Mouse (Mus musculus) inflammation-experienced regulatory T-cells (primary cell): ENCODE data around the gene Olfr618. TPM values are rescaled to one million over a fixed set of nuclear protein-coding genes. Genes with fewer than 3 reads are reported as not detected.

Experiments
- polyA plus RNA-seq, 2 experiments: library from polyadenylated mRNA; unstranded; fragments of 100-300 nt; shearing (Covaris generic); gene quantifications; one replicate each; pipeline ENCODE4 v1.2.1; 2017

Gene Olfr618
- not detected for polyA plus RNA-seq

GRCm38 (mm10) chr7:103589803-103590202 is at the start of gene Olfr618:
Gene Olfr618 (plus strand): TSS chr7:103590103.

GRCm38 (mm10) chr7:103542617-103543016 is 47.3 kb upstream of the Olfr618 start, which contains the start of gene Olfr612:
Gene Olfr612 (minus strand): TSS chr7:103542717.

GRCm38 (mm10) chr7:103547774-103548173 is 42.1 kb upstream of the Olfr618 start, which contains the start of gene Olfr613:
Gene Olfr613 (plus strand): TSS chr7:103548074.

DNA sequence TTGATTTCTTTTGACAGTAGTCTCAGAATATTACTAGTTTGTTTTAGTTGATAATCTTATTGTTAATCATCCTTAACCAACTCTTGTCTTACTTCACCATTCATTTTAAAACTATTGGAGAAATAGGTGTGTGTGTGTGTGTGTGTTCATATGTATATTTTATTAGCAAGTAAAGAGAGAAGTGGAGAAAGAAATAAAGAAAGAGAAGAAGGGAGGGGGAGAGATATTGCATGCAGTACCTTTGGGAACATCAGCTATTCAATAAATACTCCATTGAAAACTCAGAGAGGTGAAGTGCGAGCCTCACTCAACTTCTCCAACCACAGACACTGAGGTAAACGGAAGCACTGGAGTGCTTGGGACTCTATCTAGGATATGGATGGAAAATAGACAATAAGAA is 34.1 kb upstream of the Olfr618 start, which contains the start of gene Olfr615:
Gene Olfr615, plus strand, starts transcription at position 301 of the 400 bp plus-strand sequence.

GRCm38 (mm10) chr7:103569043-103569442 is 20.9 kb upstream of the Olfr618 start, which contains the start of gene Olfr616:
Gene Olfr616 (minus strand): TSS chr7:103569143.

DNA sequence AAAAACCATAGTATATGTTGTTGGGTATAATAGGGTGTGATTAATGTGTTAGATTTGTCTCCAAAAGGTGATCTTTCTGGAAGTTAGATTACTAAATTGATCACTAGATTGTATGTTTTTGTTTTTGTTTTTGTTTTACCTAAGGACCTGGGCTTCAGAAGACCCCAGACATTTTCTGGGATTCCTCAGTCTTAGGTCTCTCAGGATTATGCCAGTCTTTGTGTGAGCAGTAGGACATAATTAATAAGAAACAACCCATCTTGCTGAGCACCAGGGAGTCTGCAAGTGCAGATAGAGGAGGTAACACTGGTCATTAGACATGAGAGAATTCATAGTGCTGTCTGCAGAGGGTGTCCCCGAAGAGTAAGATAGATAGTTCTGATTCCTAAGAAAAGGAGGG is 17.1 kb upstream of the Olfr618 start, which contains the start of gene Olfr617:
Gene Olfr617, plus strand, starts transcription at position 301 of the 400 bp plus-strand sequence.

GRCm38 (mm10) chr7:103600275-103600674 is 10.4 kb downstream of the Olfr618 start, which contains the start of gene Olfr619:
Gene Olfr619 (plus strand): TSS chr7:103600575.

DNA sequence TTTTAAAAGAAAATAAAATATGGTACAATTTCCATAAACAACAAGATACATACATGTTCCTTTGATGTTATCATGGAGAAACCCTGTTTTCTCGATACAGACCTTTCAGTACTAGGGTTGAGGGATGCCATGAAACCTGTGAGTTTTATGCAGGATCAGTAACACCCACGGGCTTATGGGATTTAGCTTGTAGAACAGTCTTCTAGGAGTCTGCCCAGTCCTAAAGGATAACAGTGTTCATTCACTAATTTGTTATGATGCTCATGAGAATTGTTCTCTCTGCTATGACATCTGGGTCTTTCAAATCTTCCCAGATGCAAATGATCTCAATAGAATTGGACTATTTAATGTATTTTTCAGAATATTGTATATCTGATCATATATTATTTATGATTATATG is 22.5 kb downstream of the Olfr618 start, which contains the start of gene Olfr620:
Gene Olfr620, minus strand, starts transcription at position 101 of the 400 bp plus-strand sequence.

GRCm38 (mm10) chr7:103642602-103643001 is 52.7 kb downstream of the Olfr618 start, which contains the start of gene Olfr622:
Gene Olfr622 (minus strand): TSS chr7:103642702.

Other genes starting within 250 kb of the Olfr618 start
- gene Olfr600, start 240.4 kb upstream of the Olfr618 start, polyA plus RNA-seq: under 1 TPM in 1 of 2 experiments, not detected in 1; 0.89 TPM
- gene Olfr601, start 227.4 kb upstream of the Olfr618 start, polyA plus RNA-seq: 1 to 10 TPM in 1 of 2 experiments, under 1 TPM in 1; 0.59 to 2.7 TPM
- 1 to 10 TPM in 1 of 2 experiments, not detected in 1; 2.6 TPM for gene Olfr603, start 203.9 kb upstream of the Olfr618 start, polyA plus RNA-seq
- gene Usp17lc, start 175.0 kb upstream of the Olfr618 start, polyA plus RNA-seq: not detected
- not detected for gene Olfr605, start 144.7 kb upstream of the Olfr618 start, polyA plus RNA-seq
- gene Olfr606, start 141.1 kb upstream of the Olfr618 start, polyA plus RNA-seq: not detected
- gene Olfr607, start 126.0 kb upstream of the Olfr618 start, polyA plus RNA-seq: under 1 TPM; 0.05 to 0.20 TPM
- gene Olfr608, start 120.2 kb upstream of the Olfr618 start, polyA plus RNA-seq: under 1 TPM in 1 of 2 experiments, not detected in 1; 0.56 TPM
- under 1 TPM in 1 of 2 experiments, not detected in 1; 0.05 TPM for gene Olfr609, start 92.0 kb upstream of the Olfr618 start, polyA plus RNA-seq
- gene Olfr610, start 78.0 kb upstream of the Olfr618 start, polyA plus RNA-seq: not detected
- not detected for gene Olfr611, start 69.3 kb upstream of the Olfr618 start, polyA plus RNA-seq
- not detected for gene Olfr612, start 47.4 kb upstream of the Olfr618 start, polyA plus RNA-seq
- gene Olfr613, start 42.0 kb upstream of the Olfr618 start, polyA plus RNA-seq: not detected
- not detected for gene Olfr615, start 34.0 kb upstream of the Olfr618 start, polyA plus RNA-seq
- gene Olfr616, start 21.0 kb upstream of the Olfr618 start, polyA plus RNA-seq: not detected
- not detected for gene Olfr617, start 17.0 kb upstream of the Olfr618 start, polyA plus RNA-seq
- gene Olfr619, start 10.5 kb downstream of the Olfr618 start, polyA plus RNA-seq: under 1 TPM in 1 of 2 experiments, not detected in 1; 0.11 TPM
- under 1 TPM; 0.24 to 0.61 TPM for gene Olfr620, start 22.4 kb downstream of the Olfr618 start, polyA plus RNA-seq
- not detected for gene Olfr622, start 52.6 kb downstream of the Olfr618 start, polyA plus RNA-seq
- gene Olfr623, start 73.6 kb downstream of the Olfr618 start, polyA plus RNA-seq: not detected
- under 1 TPM; 0.05 to 0.10 TPM for gene Olfr624, start 81.1 kb downstream of the Olfr618 start, polyA plus RNA-seq
- gene Olfr625-ps1, start 92.6 kb downstream of the Olfr618 start, polyA plus RNA-seq: not detected
- not detected for gene Olfr243, start 124.6 kb downstream of the Olfr618 start, polyA plus RNA-seq
- not detected for gene Olfr628, start 140.3 kb downstream of the Olfr618 start, polyA plus RNA-seq
- not detected for gene Olfr629, start 154.8 kb downstream of the Olfr618 start, polyA plus RNA-seq
- gene Olfr630, start 167.2 kb downstream of the Olfr618 start, polyA plus RNA-seq: not detected
- not detected for gene Olfr69, start 181.5 kb downstream of the Olfr618 start, polyA plus RNA-seq
- gene Olfr68, start 189.6 kb downstream of the Olfr618 start, polyA plus RNA-seq: not detected
- not detected for gene Olfr67, start 201.7 kb downstream of the Olfr618 start, polyA plus RNA-seq
- gene Hbb-bt, start 223.9 kb downstream of the Olfr618 start, polyA plus RNA-seq: 10 to 100 TPM in 1 of 2 experiments, under 1 TPM in 1; 0.96 to 10.7 TPM
- gene Hbb-bs, start 238.0 kb downstream of the Olfr618 start, polyA plus RNA-seq: 10 to 100 TPM; 11.6 to 54.5 TPM